Mouse (Mus musculus): ENCODE results near the gene Ugt3a2.

Ugt3a2 gene

GRCm38 (mm10) chr15:9335341-9335740 lies at the start of gene Ugt3a2:
Gene Ugt3a2 (plus strand): TSS chr15:9335550.
- DNase-seq (ENCODE audit: low read depth, low spot score) = no peak

- no peak for DNase-seq (ENCODE audit: low read depth, low spot score)
Observed at GRCm38 (mm10) chr15:9289660-9290059, 45.7 kb upstream of the Ugt3a2 start.

- no peak for DNase-seq (ENCODE audit: low read depth, low spot score)
Observed at GRCm38 (mm10) chr15:9305978-9306692, 29.2 kb upstream of the Ugt3a2 start.

- DNase-seq (ENCODE audit: low read depth, low spot score) = no peak
Observed at GRCm38 (mm10) chr15:9334596-9334995, 754 bp upstream of the Ugt3a2 start.

- DNase-seq (ENCODE audit: low read depth, low spot score) = no peak
Observed at GRCm38 (mm10) chr15:9336616-9337015, 1.3 kb downstream of the Ugt3a2 start.

GRCm38 (mm10) chr15:9337021-9337420 lies 1.7 kb downstream of the Ugt3a2 start:
- DNase-seq (ENCODE audit: low read depth, low spot score) = no peak

- no peak for DNase-seq (ENCODE audit: low read depth, low spot score)
Observed at GRCm38 (mm10) chr15:9348739-9349138, 13.4 kb downstream of the Ugt3a2 start.

GRCm38 (mm10) chr15:9362801-9363200 lies 27.5 kb downstream of the Ugt3a2 start:
- no peak for DNase-seq (ENCODE audit: low read depth, low spot score)

- DNase-seq (ENCODE audit: low read depth, low spot score) = no peak
Observed at GRCm38 (mm10) chr15:9368774-9369173, 33.4 kb downstream of the Ugt3a2 start.

- DNase-seq (ENCODE audit: low read depth, low spot score) = no peak
Observed at GRCm38 (mm10) chr15:9376281-9376680, 40.9 kb downstream of the Ugt3a2 start.

- DNase-seq (ENCODE audit: low read depth, low spot score) = no peak
Observed at GRCm38 (mm10) chr15:9409475-9409874, 74.1 kb downstream of the Ugt3a2 start.

Measured in retina, postnatal 7 days (tissue).